Mouse (Mus musculus) liver, embryonic 13.5 days (tissue): ENCODE data around the gene St3gal5. TPM values are rescaled to one million over a fixed set of nuclear protein-coding genes. Genes with fewer than 3 reads are reported as not detected.

ENCODE experiments used
- ATAC-seq: fragments of 200-750 bp; cut with Nextera tagmentation; 2 replicates; pipeline ENCODE4 v1.8.0; 2017; ENCODE audit warnings: low read depth, mild to moderate bottlenecking, moderate number of reproducible peaks, moderate library complexity
- DNase-seq: peaks from one replicate; pipeline ENCODE4 v3.0.0; 2022
- H3K27ac ChIP-seq: fragments of 300-500 bp; sonication (generic); 2 replicates; pipeline ENCODE4 v1.5.1; 2015; ENCODE audit warnings: moderate library complexity, mild to moderate bottlenecking, inconsistent platforms
- H3K27me3 ChIP-seq: fragments of 300-500 bp; sonication (generic); 2 replicates; pipeline ENCODE4 v1.6.1; 2015; ENCODE audit warnings: mild to moderate bottlenecking, inconsistent platforms
- H3K36me3 ChIP-seq: fragments of 300-500 bp; sonication (generic); 2 replicates; pipeline ENCODE4 v1.6.1; 2015; ENCODE audit warnings: mild to moderate bottlenecking, inconsistent platforms
- H3K4me1 ChIP-seq: fragments of 300-500 bp; sonication (generic); replicated peaks from 2 replicates; pipeline ENCODE4 v1.6.1; 2015; ENCODE audit warnings: inconsistent platforms
- H3K4me2 ChIP-seq: fragments of 300-500 bp; sonication (generic); 2 replicates; pipeline ENCODE4 v1.6.1; 2015; ENCODE audit warnings: inconsistent platforms, mild to moderate bottlenecking, moderate library complexity
- H3K4me3 ChIP-seq: fragments of 300-500 bp; sonication (generic); replicated peaks from 2 replicates; pipeline ENCODE4 v1.5.1; 2015; ENCODE audit warnings: mild to moderate bottlenecking, inconsistent platforms
- H3K9ac ChIP-seq: fragments of 300-500 bp; sonication (generic); 2 replicates; pipeline ENCODE4 v1.6.1; 2015; ENCODE audit warnings: mild to moderate bottlenecking, inconsistent platforms
- H3K9me3 ChIP-seq: fragments of 300-500 bp; sonication (generic); replicated peaks from 2 replicates; pipeline ENCODE4 v1.6.1; 2016; ENCODE audit warnings: inconsistent platforms
- WGBS: fragments of 180-500 bp; shearing (Covaris S2); methylation state at CpG from one replicate; pipeline ENCODE4 v1.1.7; 2015; ENCODE audit not compliant: insufficient replicate concordance; 5-methylcytosine and 5-hydroxymethylcytosine counted together
- polyA plus RNA-seq: library from polyadenylated mRNA; unstranded; fragments of >200 nt; fragmentation: Nextera tagmentation; extraction: Ambion mirVana; gene quantifications from 2 replicates; pipeline ENCODE4 v1.2.1, GENCODE M21; 2015

St3gal5 gene
- polyA plus RNA-seq, 1 experiment from 2014 or later = 179 TPM

- WGBS = 2% methylated on average over 6 of the region's 6 CpGs
- Histone ChIP-seq H3K4me2 (no peak overlapping the region), H3K9me3 (no peaks in the 10 kb centered on the region), H3K9ac (no peak overlapping the region), H3K27me3 (peaks cover 53% of the 10 kb centered on the region), H3K4me3 (no peak overlapping the region), H3K4me1 (no peaks in the 10 kb centered on the region; the same call in 1 of the 2 replicates), H3K27ac (no peak overlapping the region), H3K36me3 (no peaks in the 10 kb centered on the region)
- DNase-seq (peak; percentile 46), ATAC-seq (0 out of 2 replicates have a peak, but pooled peaks have one; percentile 31)
Measured at GRCm38 (mm10) chr6:72185893-72186490, 88.6 kb downstream of the St3gal5 start.

- ATAC-seq = no peak
- Histone ChIP-seq H3K36me3 (no peaks in the 10 kb centered on the region), H3K9me3 (no peaks in the 10 kb centered on the region), H3K4me3 (no peak overlapping the region), H3K4me2 (no peak overlapping the region), H3K27me3 (peaks cover 60% of the 10 kb centered on the region), H3K4me1 (no peaks in the 10 kb centered on the region; the same call in 1 of the 2 replicates), H3K9ac (no peak overlapping the region), H3K27ac (no peak overlapping the region)
- 60% methylated on average over 6 of the region's 6 CpGs for WGBS
- DNase-seq = no peak
Measured at GRCm38 (mm10) chr6:72186809-72187208, 89.4 kb downstream of the St3gal5 start.

- ATAC-seq (no peak), DNase-seq (no peak)
- Histone ChIP-seq H3K4me2 (no peak overlapping the region), H3K9ac (no peak overlapping the region), H3K27me3 (peaks cover 63% of the 10 kb centered on the region), H3K4me1 (no peaks in the 10 kb centered on the region; the same call in 1 of the 2 replicates), H3K4me3 (no peak overlapping the region), H3K9me3 (no peaks in the 10 kb centered on the region), H3K27ac (no peak overlapping the region), H3K36me3 (no peaks in the 10 kb centered on the region)
- WGBS = 9% methylated on average over 29 of the region's 29 CpGs
Measured at GRCm38 (mm10) chr6:72189061-72189863, 91.9 kb downstream of the St3gal5 start.

GRCm38 (mm10) chr6:72190120-72190519, 92.7 kb downstream of the St3gal5 start:
- 16% methylated on average over 6 of the region's 6 CpGs for WGBS
- H3K27me3 ChIP-seq = peaks cover 62% of the 10 kb centered on the region

GRCm38 (mm10) chr6:72190577-72190976, 93.2 kb downstream of the St3gal5 start:
- WGBS = 50% methylated on average over 5 of the region's 5 CpGs
- no peak for ATAC-seq
- Histone ChIP-seq H3K4me2 (no peak overlapping the region), H3K4me3 (no peak overlapping the region), H3K9ac (no peak overlapping the region), H3K27me3 (peaks cover 62% of the 10 kb centered on the region), H3K27ac (no peak overlapping the region), H3K36me3 (no peaks in the 10 kb centered on the region), H3K4me1 (no peaks in the 10 kb centered on the region; the same call in 1 of the 2 replicates), H3K9me3 (no peaks in the 10 kb centered on the region)
- no peak for DNase-seq

More at GRCm38 (mm10) chr6:72190120-72190519, 92.7 kb downstream of the St3gal5 start:
- Histone ChIP-seq H3K4me1 (no peaks in the 10 kb centered on the region; the same call in 1 of the 2 replicates), H3K4me2 (no peak overlapping the region), H3K9me3 (no peaks in the 10 kb centered on the region), H3K27ac (no peak overlapping the region), H3K36me3 (no peaks in the 10 kb centered on the region), H3K4me3 (no peak overlapping the region), H3K9ac (no peak overlapping the region)
- no peak for ATAC-seq
- no peak for DNase-seq

DNA sequence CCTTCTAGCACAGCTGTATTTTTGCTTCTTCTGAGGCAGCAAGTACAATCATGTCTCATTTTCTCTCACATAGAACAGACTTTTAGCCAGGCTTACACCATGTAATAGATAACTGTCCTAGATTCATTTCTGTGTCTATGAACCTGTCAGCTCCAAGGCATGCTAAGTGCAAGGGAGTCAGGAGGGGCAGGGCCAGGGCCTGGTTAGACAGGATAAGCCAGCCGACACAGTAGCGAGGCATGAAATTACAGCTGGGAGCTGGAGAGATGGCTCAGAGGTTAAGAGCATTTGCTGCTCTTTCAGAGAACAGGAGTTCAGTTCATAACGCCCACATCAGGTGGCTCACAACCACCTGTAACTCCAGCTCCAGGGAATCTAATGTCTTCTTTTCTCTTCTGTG, 99.3 kb downstream of the St3gal5 start:
- Histone ChIP-seq H3K27me3 (peaks cover 15% of the 10 kb centered on the region; the same call in 1 of the 2 replicates), H3K4me2 (no peak overlapping the region), H3K36me3 (no peaks in the 10 kb centered on the region), H3K4me3 (no peak overlapping the region), H3K9me3 (no peaks in the 10 kb centered on the region), H3K9ac (no peak overlapping the region), H3K4me1 (no peaks in the 10 kb centered on the region; the same call in 1 of the 2 replicates), H3K27ac (no peak overlapping the region)
- ATAC-seq (no peak), DNase-seq (no peak)
- 72% methylated on average over 3 of the region's 3 CpGs for WGBS

DNA sequence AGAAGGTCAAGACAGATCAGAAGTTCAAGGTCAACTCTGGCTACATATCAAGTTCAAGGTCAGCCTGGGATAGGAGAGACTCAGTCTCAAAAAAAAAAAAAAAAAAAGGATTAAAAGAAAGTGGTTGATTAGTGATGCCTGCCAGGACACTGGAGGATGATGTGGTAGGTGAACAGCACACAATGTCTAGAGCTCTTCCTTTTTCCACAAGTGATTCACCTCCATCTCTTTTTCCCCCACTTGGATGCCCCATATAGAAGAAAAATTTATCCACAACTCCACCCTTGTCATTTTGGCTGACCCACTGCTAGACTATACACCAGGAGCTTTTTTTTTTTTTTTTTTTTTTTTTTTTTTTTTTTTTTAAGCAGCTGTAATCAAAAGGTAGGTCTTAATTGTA, 100.1 kb downstream of the St3gal5 start:
- no peak overlapping the region for H3K4me2 ChIP-seq
- H3K36me3 ChIP-seq = no peaks in the 10 kb centered on the region
- H3K9ac ChIP-seq = no peak overlapping the region
- H3K27ac ChIP-seq = no peak overlapping the region
- no peak overlapping the region for H3K4me3 ChIP-seq
- no peaks in the 10 kb centered on the region; the same call in 1 of the 2 replicates for H3K4me1 ChIP-seq
- no peaks in the 10 kb centered on the region for H3K9me3 ChIP-seq
- H3K27me3 ChIP-seq = 0 out of 2 replicates have a peak, but pooled peaks cover 11% of the 10 kb centered on the region
- DNase-seq (no peak), ATAC-seq (no peak)

GRCm38 (mm10) chr6:72200595-72201256, 103.3 kb downstream of the St3gal5 start:
- DNase-seq (no peak), ATAC-seq (peak; percentile 39; the same call in 1 of the 2 replicates)
- Histone ChIP-seq H3K36me3 (no peaks in the 10 kb centered on the region), H3K27me3 (0 out of 2 replicates have a peak, but pooled peaks cover 9% of the 10 kb centered on the region), H3K9me3 (no peaks in the 10 kb centered on the region), H3K4me3 (no peak overlapping the region), H3K4me1 (no peaks in the 10 kb centered on the region; the same call in 1 of the 2 replicates), H3K9ac (no peak overlapping the region), H3K27ac (no peak overlapping the region), H3K4me2 (no peak overlapping the region)
- WGBS = 51% methylated on average over 11 of the region's 11 CpGs

- Histone ChIP-seq H3K9me3 (no peaks in the 10 kb centered on the region), H3K4me3 (no peak overlapping the region), H3K4me2 (no peak overlapping the region), H3K27me3 (0 out of 2 replicates have a peak, but pooled peaks cover 10% of the 10 kb centered on the region), H3K9ac (no peak overlapping the region), H3K4me1 (no peaks in the 10 kb centered on the region; the same call in 1 of the 2 replicates), H3K27ac (no peak overlapping the region), H3K36me3 (no peaks in the 10 kb centered on the region)
- 57% methylated on average over 5 of the region's 5 CpGs for WGBS
- ATAC-seq = no peak
- no peak for DNase-seq
Measured at GRCm38 (mm10) chr6:72202732-72203131, 105.3 kb downstream of the St3gal5 start.

- no peak for DNase-seq
- Histone ChIP-seq H3K4me1 (no peaks in the 10 kb centered on the region; the same call in 1 of the 2 replicates), H3K27ac (no peak overlapping the region), H3K4me2 (no peak overlapping the region), H3K9me3 (no peaks in the 10 kb centered on the region), H3K27me3 (0 out of 2 replicates have a peak, but pooled peaks cover 10% of the 10 kb centered on the region), H3K9ac (no peak overlapping the region), H3K36me3 (no peaks in the 10 kb centered on the region), H3K4me3 (no peak overlapping the region)
- 41% methylated on average over 5 of the region's 5 CpGs for WGBS
- ATAC-seq = no peak
Measured at GRCm38 (mm10) chr6:72203279-72203678, 105.9 kb downstream of the St3gal5 start.
